Mouse (Mus musculus) yolk sac, embryonic 10.5 days (tissue): ENCODE data around the gene Ttc4.
A peak's percentile ranks its signal among the peaks of the same experiment; 100 is the strongest.

Source experiments
- DNase-seq: peaks from one replicate; pipeline ENCODE4 v3.0.0-alpha.2; 2017; ENCODE audit warnings: low spot score

Gene Ttc4

DNA sequence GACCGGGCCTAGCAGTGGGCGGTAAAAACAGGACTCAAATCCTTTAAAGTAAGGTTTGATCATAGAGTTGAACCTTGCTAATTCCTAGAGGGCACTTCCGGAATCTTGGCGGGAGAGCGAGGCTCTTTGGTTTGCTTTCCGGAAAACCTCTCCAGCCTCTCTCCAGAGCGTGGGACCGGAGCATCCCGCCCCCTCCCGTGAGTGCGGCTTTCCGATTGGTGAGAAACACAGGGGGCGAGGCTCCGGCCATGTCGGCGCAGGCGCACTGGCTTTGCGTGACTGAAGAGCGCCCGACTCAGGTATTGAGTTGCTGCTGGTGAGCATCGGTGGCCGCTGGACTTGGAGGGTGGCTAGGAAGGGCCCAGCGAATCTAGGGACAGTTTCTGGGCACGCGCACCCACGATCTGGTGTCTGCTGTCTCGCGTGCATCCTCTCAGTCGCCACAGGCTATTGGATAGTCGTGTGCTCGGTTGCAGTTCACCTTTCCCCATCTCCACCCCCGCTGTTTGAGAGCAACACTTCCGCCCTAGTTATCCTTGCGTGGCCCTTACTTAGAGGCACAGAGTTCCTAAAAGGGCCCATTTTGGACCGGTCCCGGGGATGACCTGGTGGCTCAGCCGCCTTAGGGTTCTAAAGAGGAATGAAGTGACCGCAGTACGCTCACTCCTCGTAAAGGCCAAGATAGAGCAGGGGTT is 27.8 kb downstream of the Ttc4 start, which contains the start of gene Pars2:
TSS of gene Pars2 (plus strand) at position 237 of the 695 bp plus-strand sequence.
- peak; percentile 98 for DNase-seq

DNA sequence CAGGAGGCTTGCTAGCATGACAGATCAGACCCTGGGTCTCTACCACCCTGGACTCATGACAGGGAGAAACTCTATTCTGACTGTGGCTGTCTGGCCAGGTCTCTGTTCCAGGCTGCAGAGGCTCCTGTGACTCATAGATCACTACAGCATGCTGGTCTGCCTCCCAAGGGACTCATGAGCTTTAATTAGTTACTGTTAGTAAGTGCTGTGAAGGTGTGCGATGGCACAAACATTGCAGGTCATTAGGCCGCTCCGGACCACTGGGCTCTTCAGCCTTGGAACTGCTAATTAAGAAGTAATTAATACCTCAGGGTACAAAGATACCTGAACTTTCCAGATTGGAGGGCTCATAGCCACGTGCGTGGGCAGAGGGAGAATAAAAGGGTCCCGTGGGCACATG is 31.6 kb downstream of the Ttc4 start:
- DNase-seq: no peak

- DNase-seq: no peak
These were observed 32.9 kb downstream of the Ttc4 start for GRCm38 (mm10) chr4:106645797-106646196.

DNA sequence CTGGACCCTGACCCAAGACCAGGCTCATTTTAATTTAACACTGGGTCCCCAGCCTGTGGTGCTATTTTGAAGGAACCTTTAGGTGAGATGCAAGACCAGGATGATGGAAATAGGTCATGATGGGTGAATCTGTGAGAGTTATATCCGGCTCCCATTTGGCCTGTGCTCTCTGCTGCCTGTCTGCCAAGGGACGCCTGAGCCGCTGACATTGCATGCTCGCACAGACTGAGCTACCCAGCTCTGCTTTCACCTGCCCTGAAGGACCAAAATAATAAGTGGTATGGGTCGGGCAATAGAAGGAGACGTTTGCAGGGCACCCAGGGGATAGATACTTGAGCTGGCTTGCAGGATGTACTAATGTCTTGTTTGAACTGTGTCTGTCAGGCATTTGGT is 34.5 kb downstream of the Ttc4 start:
- no peak for DNase-seq

- DNase-seq: peak; percentile 30
These were observed 35.1 kb downstream of the Ttc4 start for GRCm38 (mm10) chr4:106643483-106644217.

GRCm38 (mm10) chr4:106634086-106634479 is 44.7 kb downstream of the Ttc4 start:
- DNase-seq: no peak

DNA sequence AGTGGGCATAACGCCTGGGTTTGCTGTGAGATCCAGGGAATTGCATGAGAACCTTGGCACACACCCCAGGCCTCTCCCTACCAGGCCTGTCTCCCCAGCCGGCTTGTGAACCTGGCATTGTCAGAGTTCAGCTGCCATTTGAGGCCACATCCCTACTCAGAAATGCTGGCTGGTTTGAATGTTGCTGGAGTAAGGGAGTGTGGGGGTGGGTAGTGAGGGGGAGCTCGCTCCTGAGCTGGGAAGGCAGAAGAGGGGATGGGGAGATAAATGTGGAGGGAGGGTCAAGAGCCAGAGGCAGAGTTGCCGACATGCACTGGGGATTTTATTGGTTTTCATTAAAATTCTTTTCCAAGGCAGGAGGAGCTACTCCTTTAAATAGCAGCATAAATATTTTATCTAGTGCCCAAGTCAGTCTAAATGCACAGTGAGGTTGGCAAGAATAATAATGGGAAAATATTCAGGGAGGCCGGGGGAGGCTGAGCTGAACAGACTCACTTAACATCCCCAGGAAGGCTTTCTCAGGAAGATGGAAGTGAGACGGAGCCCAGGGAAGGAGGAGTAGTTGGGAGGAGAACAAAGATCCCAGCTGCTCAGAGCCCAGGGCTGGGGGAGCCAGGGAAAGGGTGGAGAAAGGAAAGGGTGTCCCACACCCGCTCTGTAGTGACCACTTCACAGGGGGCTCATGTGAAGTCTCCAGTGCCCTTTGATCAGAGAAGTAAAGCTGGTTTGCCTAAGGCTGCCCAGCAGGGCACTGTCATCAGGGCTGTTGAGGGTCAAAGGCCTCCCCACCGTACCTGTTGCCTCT is 45.3 kb downstream of the Ttc4 start:
- no peak for DNase-seq

- DNase-seq: no peak
These were observed 46.4 kb downstream of the Ttc4 start for GRCm38 (mm10) chr4:106632313-106632712.

GRCm38 (mm10) chr4:106630333-106631220 is 48.2 kb downstream of the Ttc4 start:
- DNase-seq: peak; percentile 39

DNA sequence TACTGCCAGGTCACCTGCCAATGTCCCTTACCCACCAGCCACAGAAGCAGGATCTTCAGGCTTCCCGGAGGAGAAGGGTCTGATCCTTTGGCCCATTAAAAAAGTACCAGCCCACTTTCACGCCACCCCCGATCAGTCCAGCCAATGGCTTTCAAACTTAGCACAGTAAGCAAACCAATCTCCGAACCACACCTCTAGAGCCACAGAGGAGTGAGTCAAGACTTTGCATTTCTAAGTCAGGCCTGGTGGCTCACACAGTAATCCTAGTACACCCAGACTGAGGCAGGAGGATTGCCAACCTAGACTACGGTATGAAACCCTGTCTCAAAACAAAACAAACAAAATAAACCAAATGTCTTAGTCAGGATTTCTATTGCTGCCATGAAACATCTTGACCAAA is 49.4 kb downstream of the Ttc4 start:
- no peak for DNase-seq

GRCm38 (mm10) chr4:106628650-106629360 is 49.9 kb downstream of the Ttc4 start:
- peak; percentile 81 for DNase-seq

DNA sequence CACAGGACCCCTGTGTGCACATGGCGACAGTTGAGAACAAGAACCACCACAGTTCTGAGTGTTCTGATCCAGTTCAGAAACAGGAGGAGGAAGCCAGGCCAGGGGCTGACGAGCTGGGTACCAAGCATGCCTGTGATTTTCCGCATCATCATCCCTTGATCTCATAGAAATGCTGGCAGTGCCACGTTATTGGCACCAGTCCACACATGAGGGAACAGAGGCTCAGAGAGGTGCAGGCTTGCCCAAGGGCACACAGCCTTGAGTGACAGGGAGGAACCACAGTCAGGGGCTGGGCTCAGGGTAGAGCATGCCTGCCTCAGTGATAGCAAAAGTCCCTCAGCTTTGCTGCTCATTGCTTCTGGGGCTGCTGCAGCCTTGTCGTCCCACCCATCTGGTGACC is 50.9 kb downstream of the Ttc4 start:
- no peak for DNase-seq

DNA sequence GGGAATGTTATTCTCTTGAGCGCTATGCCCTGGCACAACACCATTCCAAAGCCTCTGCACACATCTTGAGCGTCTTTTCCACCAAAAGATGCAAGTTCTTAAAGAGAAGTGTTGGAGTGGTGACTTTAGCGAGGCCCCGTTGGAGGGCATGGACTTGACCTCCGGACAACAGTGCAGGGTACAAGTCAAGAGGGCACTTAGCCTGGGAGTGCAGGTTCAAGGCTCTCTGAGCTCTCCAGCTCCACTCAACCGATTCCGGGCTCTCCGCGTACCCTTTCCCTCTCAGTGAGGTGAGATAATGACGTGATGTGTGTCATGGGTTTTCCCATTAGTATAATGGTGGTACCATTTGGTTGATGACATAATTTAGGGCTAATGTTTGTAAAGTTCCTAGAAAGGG is 54.5 kb downstream of the Ttc4 start:
- DNase-seq: no peak

- DNase-seq: no peak
These were observed 56.0 kb downstream of the Ttc4 start for GRCm38 (mm10) chr4:106622712-106623111.

- DNase-seq: no peak
These were observed 56.7 kb downstream of the Ttc4 start, which contains the start of gene Ttc22 for GRCm38 (mm10) chr4:106622030-106622493. Gene Ttc22, plus strand, starts transcription at chr4:106622432.

DNA sequence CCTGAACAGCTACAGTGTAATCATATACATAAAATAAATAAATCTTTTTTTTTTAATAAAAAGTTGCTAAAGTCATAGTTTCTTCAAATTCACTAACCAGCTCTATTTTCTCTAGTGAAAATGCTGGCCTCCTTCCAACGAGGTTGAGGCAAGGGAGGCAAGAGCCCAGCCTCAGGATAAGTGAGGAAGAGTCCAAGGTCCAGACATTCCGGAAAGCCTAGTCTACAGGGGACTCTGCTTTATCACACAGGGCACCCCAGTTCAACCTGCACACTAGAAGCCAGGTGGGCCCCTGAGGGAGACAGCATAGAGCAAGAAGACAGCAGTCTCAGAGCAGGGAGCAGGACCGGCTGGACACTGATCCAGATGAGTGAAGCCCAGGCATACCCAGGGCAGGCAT is 57.3 kb downstream of the Ttc4 start:
- DNase-seq: peak; percentile 19

GRCm38 (mm10) chr4:106618898-106619297 is 59.8 kb downstream of the Ttc4 start:
- DNase-seq: no peak

- DNase-seq: peak; percentile 38
These were observed 61.7 kb downstream of the Ttc4 start, which contains the start of gene Lexm for GRCm38 (mm10) chr4:106617056-106617455. Gene Lexm, minus strand, starts transcription at chr4:106617241.

GRCm38 (mm10) chr4:106615637-106616036 is 63.1 kb downstream of the Ttc4 start:
- DNase-seq: no peak

GRCm38 (mm10) chr4:106614881-106615280 is 63.9 kb downstream of the Ttc4 start:
- no peak for DNase-seq
